28 mouse cellular contexts compared by ENCODE assay signal in genomic region chr19:38470257-38470893, GRCm38 (mm10). TPM values are rescaled to one million over a fixed set of nuclear protein-coding genes. Genes with fewer than 3 reads are reported as not detected.
A peak's percentile ranks its signal among the peaks of the same experiment; 100 is the strongest.
DNase-seq lines count a peak whose midpoint lies in the region; ATAC-seq and TF ChIP-seq lines count a peak whose summit lies in the region.
"Had no signal": no experiment of that assay in that cellular context is flagged by ENCODE, and none has a peak within 500 bp of the region (broad histone marks: within the 10 kb centered on the region; RNA-seq: fewer than 3 reads in every experiment).

No protein-coding gene starts in this region.

- H3K27me3 ChIP-seq in intestine, embryonic 16.5 days (replicated peaks; ENCODE audit: control insufficient read depth, insufficient read depth, low read length), result no peaks in the 10 kb centered on the region
- H3K27me3 ChIP-seq in stomach, embryonic 16.5 days (ENCODE audit: control insufficient read depth, insufficient read depth, low read length), result no peaks in the 10 kb centered on the region
- no peaks in the 10 kb centered on the region for H3K27me3 ChIP-seq in thymus, adult 2 months (ENCODE audit: control insufficient read depth, insufficient read depth, low read length)
- H3K27me3 ChIP-seq: embryonic facial prominence, embryonic 13.5 days; forebrain, embryonic 12.5 days; heart, embryonic 15.5 days; limb, embryonic 13.5 days; liver, embryonic 12.5 days had no signal

- H3K4me1 ChIP-seq in intestine, embryonic 16.5 days (ENCODE audit: control insufficient read depth, insufficient read depth, low read length), result 0 out of 2 replicates have a peak, but pooled peaks cover 3% of the 10 kb centered on the region
- H3K4me1 ChIP-seq in stomach, embryonic 16.5 days (ENCODE audit: control insufficient read depth, insufficient read depth, low read length), result no peaks in the 10 kb centered on the region
- H3K4me1 ChIP-seq in thymus, adult 2 months (replicated peaks; ENCODE audit: control insufficient read depth, insufficient read depth, low read length), result no peaks in the 10 kb centered on the region
- H3K4me1 ChIP-seq: embryonic facial prominence, embryonic 13.5 days; forebrain, embryonic 12.5 days; heart, embryonic 15.5 days; liver, embryonic 12.5 days had no signal

- no peaks in the 10 kb centered on the region for H3K9me3 ChIP-seq in intestine, embryonic 16.5 days (ENCODE audit: control insufficient read depth, low read length)
- no peaks in the 10 kb centered on the region for H3K9me3 ChIP-seq in stomach, embryonic 16.5 days (replicated peaks; ENCODE audit: control insufficient read depth, low read length)
- H3K9me3 ChIP-seq: embryonic facial prominence, embryonic 13.5 days; forebrain, embryonic 12.5 days; heart, embryonic 15.5 days; limb, embryonic 13.5 days; liver, embryonic 12.5 days had no signal

- H3K9ac ChIP-seq in intestine, embryonic 16.5 days (ENCODE audit: low read depth, low read length), result no peak overlapping the region
- no peak overlapping the region for H3K9ac ChIP-seq in stomach, embryonic 16.5 days (ENCODE audit: low read length)
- H3K9ac ChIP-seq: embryonic facial prominence, embryonic 13.5 days; forebrain, embryonic 12.5 days; heart, embryonic 15.5 days; hindbrain, embryonic 14.5 days; limb, embryonic 13.5 days; liver, embryonic 12.5 days had no signal

- WGBS in intestine, embryonic 16.5 days, result 61% methylated on average over 10 of the region's 10 CpGs
- WGBS in stomach, embryonic 16.5 days, result 51% methylated on average over 10 of the region's 10 CpGs
- 87% methylated on average over 10 of the region's 10 CpGs for WGBS in thymus, adult 2 months

- H3K27ac ChIP-seq in intestine, embryonic 16.5 days (ENCODE audit: low read length), result peak overlapping the region; percentile 77
- H3K27ac ChIP-seq in stomach, embryonic 16.5 days (ENCODE audit: low read length), result peak overlapping the region; percentile 81
- no peak overlapping the region for H3K27ac ChIP-seq in thymus, adult 2 months (ENCODE audit: control insufficient read depth, insufficient read depth, low read length)
- H3K27ac ChIP-seq: embryonic facial prominence, embryonic 13.5 days; forebrain, embryonic 12.5 days; heart, embryonic 15.5 days; hindbrain, embryonic 14.5 days; limb, embryonic 13.5 days; liver, embryonic 12.5 days had no signal

- H3K4me2 ChIP-seq in intestine, embryonic 16.5 days (ENCODE audit: low read depth, low read length), result no peak overlapping the region
- no peak overlapping the region for H3K4me2 ChIP-seq in stomach, embryonic 16.5 days (ENCODE audit: low read depth, low read length)
- H3K4me2 ChIP-seq: embryonic facial prominence, embryonic 13.5 days; forebrain, embryonic 12.5 days; heart, embryonic 15.5 days; hindbrain, embryonic 14.5 days; limb, embryonic 13.5 days; liver, embryonic 12.5 days had no signal

- no peak for TF ChIP-seq POLR2A in thymus, adult 2 months (IDR thresholded peaks at IDR 0.05; ENCODE audit: control insufficient read depth, extremely low read depth, insufficient read depth, low read length, poor library complexity)

- DNase-seq in lung, postnatal 36 days, result peak; percentile 16
- no peak for DNase-seq in lung, postnatal 14 days
- peak; percentile 17 for DNase-seq in kidney, postnatal 14 days
- no peak for DNase-seq in ovary, postnatal 36 days (ENCODE audit: low spot score)
- DNase-seq in thymus, adult 2 months, result no peak
- DNase-seq: adrenal gland, adult 8-10 months; cerebellum, adult 18-20 months; cerebellum, postnatal 14 days; embryo, embryonic 11 days; gastrocnemius, postnatal 36 days; heart, postnatal 36 days; lung, adult 18-20 months; lung, postnatal 4 days; midbrain, embryonic 14.5 days; retina, postnatal 1 day; thymus, postnatal 14 days had no signal

- no peaks in the 10 kb centered on the region for H3K36me3 ChIP-seq in intestine, embryonic 16.5 days (ENCODE audit: control insufficient read depth, insufficient read depth, low read length)
- no peaks in the 10 kb centered on the region for H3K36me3 ChIP-seq in stomach, embryonic 16.5 days (ENCODE audit: control insufficient read depth, insufficient read depth, low read length)
- no peaks in the 10 kb centered on the region for H3K36me3 ChIP-seq in thymus, adult 2 months (ENCODE audit: control insufficient read depth, insufficient read depth, low read length)
- H3K36me3 ChIP-seq: embryonic facial prominence, embryonic 13.5 days; forebrain, embryonic 12.5 days; heart, embryonic 15.5 days; limb, embryonic 13.5 days; liver, embryonic 12.5 days had no signal

- H3K4me3 ChIP-seq in intestine, embryonic 16.5 days (ENCODE audit: low read length), result no peak overlapping the region
- no peak overlapping the region for H3K4me3 ChIP-seq in stomach, embryonic 16.5 days (replicated peaks; ENCODE audit: low read length)
- H3K4me3 ChIP-seq in thymus, adult 2 months (ENCODE audit: control insufficient read depth, insufficient read depth, low read length), result no peak overlapping the region
- H3K4me3 ChIP-seq: embryonic facial prominence, embryonic 13.5 days; erythroblast, embryonic 14.5 days; forebrain, embryonic 12.5 days; heart, embryonic 15.5 days; limb, embryonic 13.5 days; liver, embryonic 12.5 days had no signal

- TF ChIP-seq CTCF in thymus, adult 2 months (IDR thresholded peaks at IDR 0.05; ENCODE audit: borderline replicate concordance, control insufficient read depth, extremely low read depth, insufficient read depth, low read length, poor library complexity), result no peak

- ATAC-seq in intestine, embryonic 16.5 days, result peak; percentile 91
- ATAC-seq in stomach, embryonic 16.5 days (ENCODE audit: insufficient read depth, low FRiP score), result peak; percentile 80; the same call in 1 of the 2 replicates
- ATAC-seq: activated CD4-positive, CD25-positive, alpha-beta regulatory T cell, adult 4 months; inflammation-experienced regulatory T-cells, adult 6 months; liver, embryonic 12.5 days had no signal

RNA-seq across cellular contexts. Expression of gene Plce1, which starts 10.5 kb away (rescaled TPM):
- 4.9 and 5.7 TPM in 2 replicates for polyA plus RNA-seq in intestine, embryonic 16.5 days (2015; fragmentation: Nextera tagmentation; extraction: Ambion mirVana)
- polyA plus RNA-seq in stomach, embryonic 16.5 days (2015; fragmentation: Nextera tagmentation; extraction: Ambion mirVana), result 8.5 and 9.8 TPM in 2 replicates
- polyA plus RNA-seq in thymus, adult 2 months (2012; rRNA removed), result 1.2 TPM in 2 replicates
- polyA plus RNA-seq: C2C12; erythroblast, embryonic 14.5 days had no signal

Comparison
In these comparisons a context has a peak if more than half of its experiments do, and no peak if none do; other contexts are left out.
1. DNase-seq: peak in lung, postnatal 36 days (single experiment) and kidney, postnatal 14 days (single experiment); none in lung, postnatal 14 days (single experiment), ovary, postnatal 36 days (single experiment) and thymus, adult 2 months (single experiment).